Mouse (Mus musculus) right cerebral cortex, adult 18-20 months (tissue): Measurements from ENCODE around the gene Abhd2.
A peak's percentile ranks its signal among the peaks of the same experiment; 100 is the strongest.

Source experiments
- DNase-seq: peaks from one replicate; pipeline ENCODE4 v3.0.0; 2022; ENCODE audit warnings: mixed read lengths

Abhd2 gene

GRCm38 (mm10) chr7:79272789-79273718 lies at the start of gene Abhd2:
Gene Abhd2 (plus strand): TSS chr7:79273199.
- DNase-seq = peak; percentile 100

GRCm38 (mm10) chr7:79225477-79225876 lies 47.5 kb upstream of the Abhd2 start:
- no peak for DNase-seq

GRCm38 (mm10) chr7:79226172-79226571 lies 46.8 kb upstream of the Abhd2 start:
- DNase-seq = no peak

GRCm38 (mm10) chr7:79226834-79227486 lies 46.0 kb upstream of the Abhd2 start:
- DNase-seq = no peak

- DNase-seq = peak; percentile 71
These were observed 44.5 kb upstream of the Abhd2 start for GRCm38 (mm10) chr7:79228471-79228870.

GRCm38 (mm10) chr7:79231577-79231976 lies 41.4 kb upstream of the Abhd2 start:
- no peak for DNase-seq

- DNase-seq = no peak
These were observed 41.0 kb upstream of the Abhd2 start for GRCm38 (mm10) chr7:79232048-79232447.

- no peak for DNase-seq
These were observed 34.3 kb upstream of the Abhd2 start for GRCm38 (mm10) chr7:79238741-79239140.

GRCm38 (mm10) chr7:79241931-79242625 lies 30.9 kb upstream of the Abhd2 start:
- no peak for DNase-seq

GRCm38 (mm10) chr7:79243236-79243635 lies 29.8 kb upstream of the Abhd2 start:
- no peak for DNase-seq

- peak; percentile 67 for DNase-seq
These were observed 26.8 kb upstream of the Abhd2 start for GRCm38 (mm10) chr7:79246039-79246670.

- no peak for DNase-seq
These were observed 25.6 kb upstream of the Abhd2 start for GRCm38 (mm10) chr7:79247408-79247807.

- DNase-seq = no peak
These were observed 25.1 kb upstream of the Abhd2 start for GRCm38 (mm10) chr7:79247881-79248389.

- no peak for DNase-seq
These were observed 23.4 kb upstream of the Abhd2 start for GRCm38 (mm10) chr7:79249581-79249980.

- no peak for DNase-seq
These were observed 18.6 kb upstream of the Abhd2 start for GRCm38 (mm10) chr7:79254248-79254888.

GRCm38 (mm10) chr7:79255350-79255749 lies 17.6 kb upstream of the Abhd2 start:
- peak; percentile 85 for DNase-seq

- no peak for DNase-seq
These were observed 17.2 kb upstream of the Abhd2 start for GRCm38 (mm10) chr7:79255752-79256151.

- DNase-seq = no peak
These were observed 16.3 kb upstream of the Abhd2 start for GRCm38 (mm10) chr7:79256716-79257115.

GRCm38 (mm10) chr7:79258981-79259542 lies 13.9 kb upstream of the Abhd2 start:
- no peak for DNase-seq

GRCm38 (mm10) chr7:79262478-79262877 lies 10.5 kb upstream of the Abhd2 start:
- no peak for DNase-seq

GRCm38 (mm10) chr7:79263776-79264175 lies 9.2 kb upstream of the Abhd2 start:
- no peak for DNase-seq

GRCm38 (mm10) chr7:79266228-79266627 lies 6.8 kb upstream of the Abhd2 start:
- DNase-seq = no peak
